Mouse (Mus musculus) ES-E14 (cell line): Measurements from ENCODE around the gene F10.

Source experiments
- CHD2 ChIP-seq: IDR thresholded peaks from 2 replicates; pipeline ENCODE4 v1.6.1; 2014; ENCODE audit warnings: mild to moderate bottlenecking, low read depth, low read length, inconsistent platforms
- MAFK ChIP-seq: IDR thresholded peaks from 2 replicates; pipeline ENCODE4 v1.6.1; 2014; ENCODE audit warnings: mild to moderate bottlenecking, low read depth, low read length, inconsistent platforms; ENCODE audit not compliant: insufficient read depth
- ZC3H11A ChIP-seq: IDR thresholded peaks from 2 replicates; pipeline ENCODE4 v1.6.1; 2012; ENCODE audit warnings: low read depth, mild to moderate bottlenecking, inconsistent platforms, low read length, borderline replicate concordance
- ZNF384 ChIP-seq: IDR thresholded peaks from 2 replicates; pipeline ENCODE4 v1.6.1; 2012; ENCODE audit warnings: low read depth, low read length, inconsistent platforms

DNA sequence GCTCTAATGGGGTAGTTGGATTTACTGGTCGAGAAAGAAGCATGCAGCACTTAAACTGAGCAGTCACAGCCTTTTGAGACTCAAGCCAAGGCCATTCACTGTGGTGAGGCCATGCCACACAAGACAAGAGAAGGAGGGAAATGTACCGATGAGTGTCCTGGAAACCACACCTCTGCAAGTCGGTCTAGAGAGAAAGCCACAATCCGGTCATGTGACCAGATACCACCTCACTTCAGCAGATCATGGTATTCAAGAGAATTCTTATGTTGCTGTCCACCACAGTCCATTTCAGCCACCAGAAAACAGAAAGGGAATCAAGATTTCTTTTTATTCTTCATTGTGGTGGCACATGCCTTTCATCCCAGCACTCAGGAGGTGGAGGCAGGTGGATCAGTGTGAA, 4.4 kb downstream of the F10 start:
- TF ChIP-seq ZC3H11A (no peak), CHD2 (no peak), MAFK (no peak), ZNF384 (no peak)
